Mouse (Mus musculus) MN1 (cell line): ENCODE data around the gene Rap1b.

Experiments used
- DNase-seq: peaks from one replicate; pipeline ENCODE4 v3.0.0-alpha.2; 2016; ENCODE audit warnings: low spot score

Gene Rap1b

GRCm38 (mm10) chr10:117818600-117818999, 27.2 kb downstream of the Rap1b start:
- no peak for DNase-seq

GRCm38 (mm10) chr10:117816721-117817120, 29.1 kb downstream of the Rap1b start:
- no peak for DNase-seq

GRCm38 (mm10) chr10:117812501-117812900, 33.3 kb downstream of the Rap1b start:
- no peak for DNase-seq

GRCm38 (mm10) chr10:117811555-117811954, 34.3 kb downstream of the Rap1b start:
- no peak for DNase-seq

- DNase-seq: no peak
Measured at GRCm38 (mm10) chr10:117810506-117810905, 35.3 kb downstream of the Rap1b start.

GRCm38 (mm10) chr10:117808068-117808467, 37.8 kb downstream of the Rap1b start:
- no peak for DNase-seq

GRCm38 (mm10) chr10:117805919-117806318, 39.9 kb downstream of the Rap1b start:
- DNase-seq: no peak

GRCm38 (mm10) chr10:117803870-117804850, 41.7 kb downstream of the Rap1b start:
- DNase-seq: no peak

GRCm38 (mm10) chr10:117801886-117802285, 43.9 kb downstream of the Rap1b start:
- no peak for DNase-seq

- DNase-seq: no peak
Measured at GRCm38 (mm10) chr10:117799806-117800205, 46.0 kb downstream of the Rap1b start.

GRCm38 (mm10) chr10:117798436-117799035, 47.3 kb downstream of the Rap1b start:
- no peak for DNase-seq

- DNase-seq: no peak
Measured at GRCm38 (mm10) chr10:117797684-117798083, 48.2 kb downstream of the Rap1b start.

- no peak for DNase-seq
Measured at GRCm38 (mm10) chr10:117797106-117797505, 48.7 kb downstream of the Rap1b start.

GRCm38 (mm10) chr10:117796181-117796580, 49.7 kb downstream of the Rap1b start:
- DNase-seq: peak; percentile 45

- no peak for DNase-seq
Measured at GRCm38 (mm10) chr10:117795206-117795605, 50.6 kb downstream of the Rap1b start.

- DNase-seq: peak; percentile 63
Measured at GRCm38 (mm10) chr10:117793436-117794030, 52.3 kb downstream of the Rap1b start.

GRCm38 (mm10) chr10:117792141-117793091, 53.4 kb downstream of the Rap1b start, which contains the start of gene Nup107:
Gene Nup107, minus strand, starts transcription at chr10:117792705.
- DNase-seq: peak; percentile 100

GRCm38 (mm10) chr10:117791171-117791470, 54.7 kb downstream of the Rap1b start:
- DNase-seq: no peak

- DNase-seq: no peak
Measured at GRCm38 (mm10) chr10:117790421-117791170, 55.2 kb downstream of the Rap1b start.

GRCm38 (mm10) chr10:117790011-117790410, 55.8 kb downstream of the Rap1b start:
- no peak for DNase-seq

GRCm38 (mm10) chr10:117784646-117785045, 61.2 kb downstream of the Rap1b start:
- DNase-seq: peak; percentile 49
